Mouse (Mus musculus) thymus, postnatal 10 days (tissue): ENCODE results near the gene Fam83b.

Experiments used
- DNase-seq, 2 experiments: peaks; one replicate each; pipeline ENCODE4 v3.0.0; 2021; ENCODE audit warnings: low spot score in 2 of 2

Fam83b gene

GRCm38 (mm10) chr9:76521640-76522039, 45.3 kb downstream of the Fam83b start:
- no peak for DNase-seq

GRCm38 (mm10) chr9:76518665-76519064, 48.3 kb downstream of the Fam83b start:
- DNase-seq = no peak

- DNase-seq = no peak
Measured at GRCm38 (mm10) chr9:76505650-76506049, 61.3 kb downstream of the Fam83b start.

- DNase-seq = no peak
Measured at GRCm38 (mm10) chr9:76489737-76490136, 77.2 kb downstream of the Fam83b start.

GRCm38 (mm10) chr9:76480088-76480487, 86.8 kb downstream of the Fam83b start:
- no peak for DNase-seq

- no peak for DNase-seq
Measured at GRCm38 (mm10) chr9:76469500-76469899, 97.4 kb downstream of the Fam83b start.

GRCm38 (mm10) chr9:76461547-76461946, 105.4 kb downstream of the Fam83b start:
- DNase-seq = no peak

- no peak for DNase-seq
Measured at GRCm38 (mm10) chr9:76455703-76456102, 111.2 kb downstream of the Fam83b start.
